Mouse (Mus musculus): Measurements from ENCODE around the gene Baiap2l2.

- no peak for TF ChIP-seq POLR2A (IDR thresholded peaks at IDR 0.05; ENCODE audit: low read depth, low read length)
- no peak for TF ChIP-seq CTCF (IDR thresholded peaks at IDR 0.05; ENCODE audit: extremely low read depth, insufficient read depth, insufficient read length, insufficient replicate concordance)
These were observed 40.0 kb downstream of the Baiap2l2 start for GRCm38 (mm10) chr15:79245321-79245720.
